Mouse (Mus musculus): ENCODE measurements around the gene Cplane1. TPM values are rescaled to one million over a fixed set of nuclear protein-coding genes. Genes with fewer than 3 reads are reported as not detected.
A peak's percentile ranks its signal among the peaks of the same experiment; 100 is the strongest.
"Not testable (repeated sequence)": the region's sequence is repeated elsewhere in the genome, so short reads cannot be mapped to it uniquely, and the experiment has no call there.

The Cplane1 gene
- total RNA-seq (2021) = 10 to 100 TPM; 29.0 to 39.1 TPM

DNA sequence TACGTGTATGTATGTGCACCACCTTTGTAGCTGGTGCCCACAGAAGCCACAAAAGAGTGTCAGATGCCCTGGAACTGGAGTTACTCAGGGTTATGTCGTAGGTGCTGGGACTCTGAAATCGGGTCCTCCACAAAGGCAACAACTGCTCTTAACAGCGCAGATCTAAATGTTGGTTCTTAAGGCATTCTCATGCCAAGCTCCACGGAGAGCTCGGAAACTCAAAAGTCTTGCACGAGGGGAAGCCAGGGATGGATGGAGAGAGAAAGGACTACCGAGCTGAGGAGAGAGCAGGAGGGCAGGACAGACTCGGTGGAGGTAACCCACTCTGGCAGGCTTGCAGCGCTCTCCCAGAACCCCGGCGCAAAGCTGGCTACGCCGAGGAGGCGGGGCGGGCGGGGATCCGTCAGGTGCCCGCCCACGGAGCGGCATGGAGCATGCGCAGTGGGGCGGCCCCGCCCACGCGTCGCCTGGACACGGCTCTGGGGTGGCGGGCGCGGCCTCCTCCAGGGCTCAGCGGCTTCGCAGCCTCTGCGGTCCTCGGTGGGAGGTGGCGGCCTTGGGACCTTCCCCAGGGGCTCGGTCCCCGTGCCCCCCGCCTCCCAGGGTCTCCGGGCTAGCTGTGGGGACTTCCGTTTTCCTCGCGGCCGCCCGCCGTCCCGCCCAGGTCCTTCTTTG lies at the start of gene Cplane1:
Gene Cplane1 (plus strand): TSS at position 516 of the 675 bp plus-strand sequence.
- DNase-seq = peak; percentile 90 to 93

DNA sequence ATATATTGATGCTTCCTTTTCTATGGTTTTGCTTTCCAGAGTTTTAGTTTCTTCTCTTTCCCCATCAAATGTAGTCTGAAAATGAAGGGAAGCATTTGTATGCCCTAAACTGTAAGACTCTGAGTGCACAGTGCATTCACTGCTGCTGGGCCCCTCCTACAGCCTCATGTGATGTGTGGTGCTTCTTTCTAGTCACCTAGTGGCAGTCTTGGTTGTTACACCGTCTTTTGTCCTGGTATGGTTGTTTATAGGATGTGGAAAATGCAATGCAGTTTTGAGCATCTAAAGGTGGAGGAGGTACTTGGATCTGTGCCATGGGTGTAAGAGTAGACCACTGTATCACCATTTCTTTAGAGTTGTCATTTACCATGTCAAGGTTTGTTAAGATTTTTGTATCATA lies 39.6 kb upstream of the Cplane1 start:
- no peak for DNase-seq

DNA sequence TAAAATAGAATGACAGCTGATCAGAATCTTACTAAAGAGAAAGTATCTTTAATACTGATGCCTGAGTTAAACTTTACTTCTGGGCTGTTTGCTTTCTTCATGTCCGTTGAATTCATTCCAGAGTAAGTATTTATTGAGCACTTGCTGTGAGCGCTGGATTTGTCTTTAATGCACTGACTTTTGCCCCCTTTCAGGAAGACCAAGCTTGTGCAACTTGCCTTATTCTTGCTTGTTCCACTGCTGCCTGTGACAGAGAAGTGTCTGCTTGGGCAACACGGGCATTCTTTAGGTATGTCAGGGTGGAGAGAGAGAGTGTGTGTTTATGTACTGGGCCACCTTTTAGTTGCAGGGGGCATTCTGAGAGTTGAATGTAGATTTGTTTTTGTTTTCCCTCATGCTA lies 37.6 kb upstream of the Cplane1 start:
- no peak for DNase-seq

DNA sequence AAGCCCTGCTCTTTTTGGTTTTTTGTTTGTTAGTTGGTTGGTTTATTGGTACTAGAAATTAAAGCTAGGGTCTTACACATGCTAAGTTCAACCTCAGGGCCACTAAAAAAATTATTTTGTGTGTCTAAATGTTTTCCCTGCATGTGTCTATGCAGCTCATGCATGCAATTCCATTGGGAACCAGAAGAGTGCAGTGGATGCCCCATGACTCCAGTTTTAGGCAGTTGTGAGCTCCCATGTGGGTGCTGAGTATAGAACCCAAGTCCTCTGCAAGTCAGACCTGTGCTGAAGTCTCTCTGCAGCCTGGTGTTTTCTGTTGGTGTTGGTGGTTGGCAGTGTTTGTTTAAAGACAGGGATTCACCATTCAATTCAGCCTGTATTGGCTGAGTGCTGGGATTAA lies 37.1 kb upstream of the Cplane1 start:
- DNase-seq = no peak

DNA sequence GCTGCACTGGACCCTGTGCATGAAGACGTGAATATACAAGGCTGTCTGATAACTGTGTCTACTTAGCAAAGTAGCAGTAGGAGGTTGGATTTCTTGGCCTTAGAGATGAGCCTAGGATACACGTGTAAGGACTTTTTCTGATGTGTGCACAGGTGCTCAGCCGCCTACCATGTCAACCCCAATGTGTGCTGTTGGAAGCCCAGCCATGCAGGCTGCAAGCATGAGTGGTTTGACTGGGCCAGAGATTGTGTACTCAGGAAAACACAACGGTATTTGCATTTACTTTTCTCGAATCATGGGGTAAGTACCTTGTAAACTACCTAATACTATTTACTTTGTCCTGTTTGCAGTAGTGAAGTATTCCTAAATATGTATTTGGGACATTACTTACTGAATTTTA lies 33.3 kb upstream of the Cplane1 start:
- DNase-seq = no peak

DNA sequence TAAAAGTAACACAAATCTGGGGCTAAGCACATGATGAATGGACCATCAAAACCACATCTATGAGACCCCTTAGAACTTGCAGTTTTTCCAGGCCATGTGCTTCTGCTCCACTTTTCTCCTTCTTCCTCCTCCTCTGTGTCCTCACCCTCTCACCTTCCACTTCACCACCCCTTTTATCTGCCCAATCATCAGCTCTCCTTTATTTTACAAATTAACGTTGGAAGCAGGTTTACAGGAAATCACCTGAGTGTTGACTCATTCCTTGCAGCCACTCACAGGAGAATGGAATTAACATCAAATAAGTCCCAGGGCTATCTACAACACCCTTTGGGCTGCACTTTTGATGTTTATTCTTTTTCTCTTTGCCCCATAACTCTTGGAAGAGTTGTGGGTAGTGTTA lies 7.1 kb upstream of the Cplane1 start:
- DNase-seq = no peak

DNA sequence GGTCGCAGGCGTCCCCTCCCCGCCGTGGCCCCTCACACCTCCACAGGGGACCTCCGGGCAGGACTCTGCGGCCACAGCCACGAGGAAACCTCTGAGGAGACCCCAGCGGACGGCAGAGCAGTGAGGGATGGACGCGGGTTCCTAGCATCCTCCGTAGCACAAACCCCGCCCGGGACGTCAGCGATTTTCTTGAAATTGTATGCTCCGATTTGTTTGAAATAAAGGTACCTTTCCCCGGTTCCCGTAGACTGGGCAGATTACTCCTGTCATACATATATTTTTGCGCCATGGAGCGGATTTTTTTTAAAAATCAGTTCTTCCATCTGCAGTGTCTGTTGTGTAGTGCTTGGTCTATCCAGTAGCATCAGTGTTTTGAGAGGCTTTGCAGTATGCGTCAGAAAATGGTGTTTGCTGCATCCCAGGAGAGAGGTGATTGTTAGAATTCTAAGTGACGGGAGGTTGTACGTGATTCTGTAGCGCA lies 400 bp downstream of the Cplane1 start:
- DNase-seq = no peak

DNA sequence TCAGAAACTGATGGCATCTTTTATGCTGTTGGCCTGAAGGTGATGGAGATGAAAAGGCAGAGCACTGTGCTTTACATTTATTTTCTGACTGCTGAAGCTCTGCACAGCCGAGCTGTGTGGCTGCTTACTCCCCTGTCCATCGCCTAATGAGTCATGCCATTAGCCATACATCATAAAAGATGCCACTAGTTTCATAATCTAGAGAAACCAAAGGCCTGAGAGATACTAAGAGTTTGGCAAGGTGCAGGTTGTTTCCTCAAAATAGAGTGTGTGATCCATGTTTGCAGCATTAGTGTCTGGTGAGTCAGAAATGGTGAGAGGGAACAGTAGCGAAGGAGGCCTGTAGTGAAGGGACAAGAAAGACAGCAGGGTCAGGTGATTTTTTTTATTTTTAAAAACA lies 20.7 kb downstream of the Cplane1 start:
- DNase-seq = no peak

DNA sequence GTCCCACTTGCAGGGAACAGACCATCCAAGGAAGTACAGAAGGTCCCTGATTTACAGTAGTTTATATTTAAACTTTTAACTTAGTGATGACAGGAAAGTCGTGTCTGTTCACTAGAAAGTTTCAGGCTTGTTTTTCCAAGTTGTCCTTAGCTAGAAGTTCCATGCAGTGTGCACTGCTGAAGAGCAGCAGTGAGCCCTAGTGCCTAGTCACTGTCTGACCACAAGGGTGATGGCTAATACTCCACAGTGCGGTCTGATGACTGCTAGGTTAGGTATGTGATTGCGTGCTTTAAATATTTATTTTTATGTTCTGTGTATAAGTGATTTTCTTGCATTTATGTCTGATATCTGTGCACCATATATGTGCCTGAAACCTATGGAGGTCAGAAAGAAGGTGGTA lies 21.5 kb downstream of the Cplane1 start:
- no peak for DNase-seq

DNA sequence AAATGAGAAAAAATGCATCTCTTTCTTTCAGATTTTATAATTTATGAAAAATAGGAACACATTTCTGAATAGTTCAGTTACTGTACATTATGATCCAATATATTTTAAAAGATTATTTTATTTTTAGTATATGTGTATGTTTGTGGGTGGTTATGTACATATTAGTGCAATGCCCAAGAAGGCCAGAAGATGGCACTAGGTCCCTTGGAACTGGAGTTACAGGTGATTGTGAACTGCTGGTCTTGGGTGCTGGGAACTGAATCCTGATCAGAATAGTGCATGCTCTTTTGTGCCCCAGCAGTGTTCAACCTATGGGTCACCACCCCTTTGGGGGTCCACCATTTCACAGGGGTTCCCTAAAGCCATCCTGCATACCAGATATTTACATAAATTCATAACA lies 31.4 kb downstream of the Cplane1 start:
- DNase-seq = no peak

DNA sequence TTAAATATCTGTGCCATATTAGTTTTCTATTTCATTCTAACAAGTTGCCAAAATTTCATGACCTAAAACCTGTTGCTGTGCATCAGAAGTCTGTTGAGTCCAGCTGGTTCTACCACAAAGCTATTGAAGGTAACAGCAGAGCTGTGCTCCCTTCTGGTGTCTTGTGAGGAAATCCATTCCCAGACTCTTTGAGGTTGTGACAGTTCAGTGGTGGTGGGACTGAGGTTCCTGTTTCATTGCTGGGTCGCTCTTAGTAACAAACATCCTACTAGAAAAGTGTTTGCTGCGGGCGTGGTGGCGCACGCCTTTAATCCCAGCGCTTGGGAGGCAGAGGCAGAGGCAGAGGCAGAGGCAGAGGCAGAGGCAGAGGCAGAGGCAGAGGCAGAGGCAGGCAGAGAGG lies 39.5 kb downstream of the Cplane1 start:
- no peak for DNase-seq

DNA sequence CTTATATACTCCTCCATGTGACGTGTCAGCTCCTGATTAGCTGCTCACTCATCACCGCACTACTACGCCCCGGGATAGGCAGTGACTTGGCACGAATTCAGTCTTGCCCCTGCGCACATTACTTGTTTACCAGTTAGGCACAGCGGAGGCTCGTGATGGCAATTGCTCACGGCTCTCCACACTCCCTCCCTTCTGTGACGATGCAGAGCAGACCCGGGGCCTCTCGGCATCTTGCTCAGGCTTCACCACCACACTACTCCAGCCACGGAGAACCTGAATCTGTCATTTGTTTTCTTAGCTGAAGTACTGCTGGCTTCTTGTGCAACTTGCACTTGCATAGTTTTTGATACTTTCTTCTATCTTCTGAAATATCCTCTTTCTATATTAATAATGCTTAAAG lies 45.9 kb downstream of the Cplane1 start:
- DNase-seq = no peak

DNA sequence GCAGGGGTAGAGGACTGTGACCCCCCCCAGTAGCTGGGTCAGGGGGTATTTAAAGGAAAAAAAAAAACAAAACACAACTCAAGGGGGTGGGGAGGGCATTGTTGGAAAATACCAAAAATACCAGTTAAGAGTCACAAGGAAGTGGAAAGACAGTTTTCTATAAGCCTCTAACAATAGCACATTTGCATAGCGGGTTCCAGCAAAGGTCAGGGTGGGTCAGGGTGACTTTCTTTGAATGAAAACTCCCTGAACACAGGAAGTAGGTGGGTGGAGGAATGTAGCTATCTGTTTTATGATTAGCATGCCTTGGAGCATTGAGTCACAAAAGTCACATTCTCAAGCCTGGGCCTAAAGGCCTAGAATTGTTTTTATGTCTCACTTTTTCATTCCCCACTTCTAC lies 65.3 kb downstream of the Cplane1 start:
- DNase-seq = not testable (repeated sequence)

DNA sequence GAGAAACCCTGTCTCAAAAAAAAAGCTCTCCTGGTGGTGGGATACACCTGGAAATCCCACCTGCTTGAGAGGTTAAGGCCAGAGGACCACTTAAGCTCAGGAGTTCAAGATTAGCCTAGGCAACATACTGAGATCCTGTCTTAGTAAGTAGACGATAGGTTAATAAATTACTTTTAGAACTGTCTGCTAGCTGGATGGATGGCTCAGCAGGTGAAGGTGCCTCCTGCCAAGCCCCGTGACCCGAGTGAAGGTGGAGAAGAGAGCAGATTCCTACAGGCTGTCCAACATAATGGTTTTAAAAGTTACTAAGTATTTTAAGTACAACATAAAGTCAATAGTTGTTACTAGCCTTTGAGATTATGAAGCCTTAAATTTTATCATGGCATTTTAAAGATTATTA lies 97.0 kb downstream of the Cplane1 start:
- DNase-seq = no peak

DNA sequence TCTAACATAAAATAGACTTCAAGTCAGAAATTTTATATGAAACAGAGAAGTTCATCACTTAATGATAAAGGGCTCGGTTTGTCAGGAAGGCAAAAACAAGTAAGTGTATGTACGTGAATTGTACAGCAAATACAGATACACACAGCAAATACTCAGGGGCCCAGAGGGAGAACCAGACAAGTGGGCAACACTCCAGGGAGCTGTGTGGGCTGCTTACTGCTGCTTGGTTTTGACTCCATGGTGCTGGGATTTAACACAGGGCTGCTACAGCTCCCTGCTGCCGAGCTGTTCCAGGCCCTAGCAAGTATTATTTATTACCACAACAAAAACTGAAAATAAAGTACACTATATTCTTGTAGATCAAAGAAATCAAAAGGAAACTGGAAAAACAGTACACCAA lies 98.3 kb downstream of the Cplane1 start:
- no peak for DNase-seq

DNA sequence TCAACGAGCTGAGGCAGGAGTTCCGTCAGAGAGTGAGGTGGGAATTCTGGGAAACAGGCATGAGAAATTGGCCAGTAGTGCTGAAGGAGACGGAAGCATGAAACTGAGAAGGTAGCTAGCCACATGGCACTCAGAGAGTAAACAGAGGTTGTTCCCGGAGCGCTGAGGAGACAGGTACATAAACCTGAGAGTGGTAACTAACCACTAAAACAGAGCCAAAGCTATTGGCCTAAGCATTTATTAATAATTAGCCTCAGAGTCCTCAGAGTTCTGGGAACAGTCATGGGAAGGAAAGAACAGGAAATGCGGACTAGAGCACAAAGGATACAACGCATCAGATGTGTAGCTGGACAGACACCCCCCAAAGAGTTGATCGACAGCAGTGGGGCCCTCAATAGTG lies 99.3 kb downstream of the Cplane1 start:
- no peak for DNase-seq

DNA sequence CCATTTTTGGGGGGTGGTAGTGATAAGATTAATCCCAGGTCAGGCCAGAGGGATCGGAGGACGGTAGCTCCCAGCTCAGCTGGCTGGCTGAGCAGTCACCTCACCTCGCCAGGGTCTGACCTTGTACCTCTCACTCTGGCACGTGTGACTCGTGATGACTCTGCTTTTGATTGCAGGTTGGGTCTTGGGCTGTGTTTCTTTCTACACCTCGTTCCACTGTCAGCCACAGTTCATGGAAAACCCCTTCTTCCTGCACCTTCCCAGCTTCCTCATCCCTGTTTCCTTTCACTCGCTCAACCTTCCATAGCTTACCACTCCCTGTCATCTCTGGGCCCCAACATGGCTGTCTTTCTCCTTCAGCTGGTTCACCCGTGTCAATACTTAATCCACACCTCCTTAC lies 103.0 kb downstream of the Cplane1 start:
- no peak for DNase-seq

DNA sequence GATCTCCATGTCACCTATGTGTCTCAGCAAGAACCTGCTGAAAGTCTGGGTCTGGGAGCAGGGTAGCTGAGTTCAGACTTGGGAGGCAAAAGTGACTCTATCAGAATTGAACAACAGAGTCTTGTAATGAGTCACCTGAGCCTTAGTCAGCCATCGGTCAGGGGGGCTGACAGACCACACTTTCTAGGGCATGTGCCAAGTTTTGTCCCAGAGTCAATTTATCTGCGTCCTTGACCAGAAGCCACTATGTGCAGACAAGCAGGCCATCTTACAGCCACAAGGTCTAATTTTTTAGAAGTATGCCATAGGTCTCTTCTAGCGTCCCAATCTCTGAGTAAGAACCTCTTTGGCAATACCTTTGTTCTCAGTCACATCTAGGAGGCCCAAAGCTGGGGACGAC lies 109.0 kb downstream of the Cplane1 start:
- DNase-seq = not testable (repeated sequence)

DNA sequence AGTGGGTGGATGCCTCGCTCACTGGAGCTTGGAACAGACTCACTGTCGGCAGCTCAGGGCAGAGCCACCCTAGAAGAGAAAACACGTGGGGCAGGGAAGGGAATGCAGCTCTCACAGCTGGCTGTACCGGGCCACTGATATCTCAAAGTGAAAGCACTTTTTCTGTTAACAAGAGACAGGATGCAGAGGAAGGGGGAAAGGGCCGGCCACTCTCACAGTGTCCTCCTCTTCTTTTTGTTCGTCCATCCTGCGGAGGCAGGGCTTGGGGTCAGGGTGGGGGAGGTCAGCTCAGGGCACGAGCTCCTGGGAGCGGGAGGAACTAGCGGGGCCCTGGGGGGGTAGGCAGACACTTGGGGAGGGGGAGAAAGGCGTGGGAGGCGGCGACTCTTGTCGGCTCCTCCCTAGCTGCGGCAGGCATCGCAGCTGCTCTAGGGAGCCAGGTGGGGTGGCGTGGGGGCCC lies 110.4 kb downstream of the Cplane1 start:
- DNase-seq = no peak

DNA sequence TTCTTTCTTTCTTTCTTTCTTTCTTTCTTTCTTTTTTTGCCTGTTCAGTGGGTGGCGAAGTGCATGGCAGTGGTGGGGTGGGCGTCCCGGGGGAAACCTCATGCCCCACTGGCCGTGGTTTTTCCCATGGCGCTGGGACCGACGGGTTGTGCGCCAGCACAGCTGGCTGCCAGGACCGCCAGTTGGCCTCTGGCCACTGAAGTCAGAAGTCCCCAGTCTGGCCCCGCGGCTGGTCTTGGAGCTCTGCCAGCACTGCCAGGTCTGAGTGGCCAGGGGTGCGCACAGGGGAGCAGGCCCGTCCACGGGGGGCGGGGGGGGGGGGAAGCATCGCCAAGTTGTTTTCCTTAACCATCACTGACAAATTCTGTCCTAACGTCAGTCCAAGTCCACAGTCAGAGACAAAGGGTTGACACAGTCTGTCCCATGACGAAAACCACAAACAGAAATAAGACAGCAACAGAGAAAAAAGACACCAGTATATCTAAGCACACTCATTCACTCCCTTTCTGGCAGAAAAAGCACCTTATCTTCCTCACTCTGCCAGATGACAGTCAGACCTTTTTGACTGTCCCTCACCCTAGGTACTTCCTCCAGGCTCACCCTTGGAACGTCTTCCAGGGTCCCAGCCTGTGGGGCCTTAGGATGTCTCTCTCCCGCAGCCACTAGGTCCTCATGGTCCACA lies 111.2 kb downstream of the Cplane1 start:
- no peak for DNase-seq

DNA sequence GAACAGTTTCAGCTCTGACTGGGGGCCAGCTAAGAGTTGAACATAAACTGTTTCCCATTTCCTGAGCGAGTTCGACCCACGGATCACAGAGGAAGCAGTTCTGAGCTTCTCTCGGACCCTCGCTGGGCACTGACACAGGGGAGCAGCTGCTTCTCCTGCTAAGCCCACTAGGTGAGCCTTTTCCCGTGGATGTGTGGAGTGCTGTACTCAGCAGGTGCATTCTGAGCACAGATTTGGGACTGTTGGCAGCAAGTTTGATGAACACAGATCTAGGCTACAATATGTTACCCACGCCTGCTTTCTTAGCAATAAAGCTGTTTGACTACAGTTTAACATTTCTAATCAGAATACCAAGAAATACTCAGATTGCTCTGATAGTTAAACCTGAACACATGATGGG lies 112.8 kb downstream of the Cplane1 start:
- DNase-seq = peak in 1 of 2 experiments; percentile 21

DNA sequence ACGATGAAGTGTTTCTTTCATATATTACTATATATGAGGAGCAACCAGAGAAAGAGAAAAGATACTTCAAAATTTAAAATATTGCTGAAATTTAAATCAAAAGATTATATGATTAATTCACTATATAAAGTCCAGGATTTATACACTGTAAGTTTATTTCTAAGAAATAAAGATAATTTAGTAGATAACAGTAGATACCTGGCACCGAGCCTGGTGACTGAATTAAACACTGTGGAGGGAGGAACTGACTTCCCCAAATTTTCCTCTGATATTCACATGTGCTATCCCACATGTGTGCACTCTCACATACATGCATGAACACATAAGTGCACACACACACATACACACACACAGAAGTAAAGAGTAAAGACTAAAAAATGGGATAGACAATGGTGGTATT lies 113.2 kb downstream of the Cplane1 start:
- DNase-seq = no peak

DNA sequence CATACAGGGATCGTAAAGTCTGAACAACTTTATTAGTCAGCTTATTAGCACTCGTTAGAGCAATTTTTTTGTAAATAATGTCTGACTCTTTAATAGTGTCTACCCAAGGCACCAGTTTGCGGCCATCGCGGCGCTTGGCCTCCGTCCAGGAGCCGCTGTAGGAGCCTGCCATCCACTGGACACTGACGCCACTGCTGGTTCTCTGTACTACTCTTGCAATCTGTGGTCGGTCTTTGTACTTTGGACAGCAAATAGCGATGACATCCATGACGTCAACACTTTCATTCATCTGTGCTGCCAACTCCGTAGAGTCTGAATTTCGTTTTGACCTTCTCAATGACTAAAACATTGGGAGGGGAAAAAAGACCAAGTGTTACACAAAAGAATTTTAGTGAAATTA lies 122.3 kb downstream of the Cplane1 start:
- no peak for DNase-seq

DNA sequence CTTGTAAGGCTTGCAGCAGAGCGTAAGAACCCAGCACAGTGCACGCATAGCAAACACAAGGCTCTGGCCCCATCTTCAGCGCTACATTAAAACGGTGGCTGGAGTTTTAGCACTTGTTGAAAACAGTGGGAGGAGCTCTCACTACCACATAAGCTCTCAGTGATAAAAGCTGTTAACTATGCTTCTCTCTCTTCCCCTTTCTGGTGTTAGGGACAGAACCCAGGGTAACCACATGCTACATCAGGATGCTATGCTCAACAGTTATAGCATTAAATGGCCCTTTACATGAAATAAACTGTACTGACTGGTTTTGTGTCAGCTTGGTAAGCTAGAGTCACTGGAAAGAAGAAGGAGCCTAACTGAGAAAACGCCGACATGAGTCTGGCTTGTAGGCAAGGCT lies 125.2 kb downstream of the Cplane1 start:
- no peak for DNase-seq
